Mouse (Mus musculus): ENCODE data around the gene Serinc5.
A peak's percentile ranks its signal among the peaks of the same experiment; 100 is the strongest.

The Serinc5 gene

DNA sequence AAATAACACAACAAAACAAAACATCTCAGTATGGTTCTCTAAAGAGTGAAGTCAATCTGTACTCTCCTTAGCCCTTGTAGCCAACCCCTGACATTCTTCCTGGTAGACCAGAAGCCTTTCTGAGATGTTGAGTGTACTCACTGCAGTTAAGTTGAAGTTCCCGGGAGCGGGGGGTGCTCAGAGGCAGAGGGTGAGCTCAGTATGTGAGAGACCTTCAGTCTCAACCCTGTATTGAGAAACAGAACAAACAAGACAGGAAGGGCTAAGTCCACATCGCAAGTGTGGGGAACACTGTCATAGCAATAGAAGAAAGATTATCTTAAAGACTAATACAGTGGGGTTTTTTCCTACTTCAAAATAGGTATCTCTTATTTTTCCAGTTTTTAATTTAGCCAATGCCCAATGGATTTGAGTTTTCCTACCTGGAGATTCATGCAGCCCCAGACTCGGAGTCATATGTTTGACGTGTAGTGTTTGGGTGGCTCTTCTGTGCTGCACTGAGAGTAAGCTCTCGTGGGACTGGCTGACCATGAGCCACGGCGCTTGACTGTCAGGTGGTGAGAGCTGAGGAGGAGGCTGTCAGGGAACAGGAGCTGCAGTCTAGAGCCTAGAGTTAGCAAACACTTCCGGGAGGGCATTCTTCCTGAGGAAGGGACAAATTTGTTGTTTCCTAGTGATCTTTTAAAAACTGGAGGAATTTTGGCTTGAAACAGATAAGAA, 95.6 kb downstream of the Serinc5 start:
- DNase-seq, result no peak

DNA sequence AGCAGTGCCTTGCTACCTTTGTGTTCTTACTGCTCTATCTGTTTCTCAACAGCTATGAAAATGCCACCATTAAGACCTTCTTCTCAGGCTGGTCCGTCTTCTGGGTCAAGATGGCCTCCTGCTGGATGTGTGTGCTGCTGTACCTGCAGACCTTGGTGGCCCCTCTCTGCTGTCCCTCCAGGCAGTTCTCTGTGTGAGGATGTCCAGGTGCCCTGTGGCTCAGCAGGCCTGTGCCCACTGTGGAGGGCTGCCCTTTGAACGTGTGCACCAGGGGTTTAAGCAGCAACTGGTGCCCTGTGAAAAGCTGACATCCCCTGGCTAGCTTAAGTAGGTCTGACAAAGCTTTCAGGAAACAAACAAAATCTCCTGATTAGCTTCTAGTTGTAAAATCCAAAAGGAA, 97.0 kb downstream of the Serinc5 start:
- DNase-seq, result no peak

GRCm38 (mm10) chr13:92708466-92708865, 97.6 kb downstream of the Serinc5 start:
- no peak for DNase-seq

DNA sequence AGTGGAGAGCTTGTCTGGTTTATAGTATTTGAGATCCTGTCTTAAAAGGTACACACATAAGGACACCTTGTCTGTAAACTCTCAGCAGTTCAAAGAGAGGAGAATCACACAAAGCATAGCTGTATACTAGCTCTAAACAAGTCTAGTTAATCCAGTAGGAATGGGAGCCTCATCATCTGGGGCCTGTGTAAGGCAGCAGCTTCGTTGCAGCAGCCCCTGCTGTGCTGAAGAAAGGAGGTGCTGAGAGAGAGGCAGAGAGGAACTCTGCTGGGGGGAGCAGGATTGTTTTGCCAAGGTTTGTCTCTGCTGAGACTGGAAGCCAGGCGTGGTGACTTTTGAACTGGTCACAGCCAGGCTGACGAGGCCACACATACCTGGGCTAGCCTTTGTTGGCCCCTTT, 98.6 kb downstream of the Serinc5 start:
- DNase-seq, result no peak

DNA sequence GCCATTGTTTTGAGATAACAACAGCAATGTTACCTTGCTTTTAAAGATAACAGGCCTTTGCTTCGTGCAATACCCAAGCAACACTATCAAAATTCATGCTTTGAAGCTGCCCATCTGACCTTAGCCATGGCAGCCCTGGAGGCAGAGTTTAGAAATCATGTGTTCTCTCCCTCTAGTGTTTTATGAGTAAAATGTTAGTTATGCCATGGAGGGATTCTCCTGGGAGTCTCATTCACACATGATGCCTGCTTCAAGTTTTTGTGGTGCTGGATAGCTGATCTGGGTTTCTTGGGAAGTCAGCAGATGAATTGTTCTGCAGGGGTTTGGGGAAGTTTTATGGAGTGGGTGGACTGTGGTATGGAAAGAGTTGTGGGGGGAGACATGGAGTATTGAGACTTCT, 99.5 kb downstream of the Serinc5 start:
- no peak for DNase-seq

DNA sequence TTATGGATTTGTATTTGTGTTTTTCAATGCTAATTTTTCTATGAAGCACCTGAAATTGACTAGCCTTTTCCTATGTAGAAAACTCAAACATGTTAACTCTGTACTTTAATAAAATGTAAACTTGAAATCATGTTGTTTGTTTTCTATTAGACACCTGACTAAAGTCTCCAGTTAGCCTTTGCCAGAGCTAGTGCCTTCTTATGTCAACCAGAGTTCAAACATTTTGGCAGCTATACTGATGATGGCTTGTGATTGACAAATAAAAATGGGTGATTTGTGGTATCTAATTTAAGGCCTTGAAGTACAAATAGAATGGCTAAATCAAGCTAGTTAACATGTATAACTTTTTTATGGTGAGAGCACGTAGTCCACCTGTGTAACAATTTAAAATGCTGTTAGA, 100.9 kb downstream of the Serinc5 start:
- no peak for DNase-seq

DNA sequence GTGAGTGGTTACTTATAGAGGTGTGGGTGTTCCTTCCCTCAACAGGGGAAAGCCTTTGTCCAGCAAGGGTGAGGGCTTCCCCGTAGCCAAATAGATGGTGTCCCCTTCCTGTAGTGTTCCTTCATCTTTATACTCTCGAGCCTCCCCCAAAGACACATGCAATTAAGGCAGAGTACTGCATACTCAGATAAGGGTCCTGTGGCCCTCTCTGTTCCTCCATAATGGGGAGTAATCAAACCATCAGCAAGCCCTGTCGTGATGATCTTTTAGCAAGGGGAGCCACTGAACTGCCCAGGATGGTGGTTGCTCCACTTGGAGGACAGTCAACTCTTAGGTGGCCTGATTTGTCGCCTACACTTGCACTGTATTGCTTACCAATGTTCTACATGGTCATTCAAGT, 101.7 kb downstream of the Serinc5 start:
- DNase-seq, result no peak

- DNase-seq, result no peak
These were observed 107.2 kb downstream of the Serinc5 start for GRCm38 (mm10) chr13:92717851-92718665.

DNA sequence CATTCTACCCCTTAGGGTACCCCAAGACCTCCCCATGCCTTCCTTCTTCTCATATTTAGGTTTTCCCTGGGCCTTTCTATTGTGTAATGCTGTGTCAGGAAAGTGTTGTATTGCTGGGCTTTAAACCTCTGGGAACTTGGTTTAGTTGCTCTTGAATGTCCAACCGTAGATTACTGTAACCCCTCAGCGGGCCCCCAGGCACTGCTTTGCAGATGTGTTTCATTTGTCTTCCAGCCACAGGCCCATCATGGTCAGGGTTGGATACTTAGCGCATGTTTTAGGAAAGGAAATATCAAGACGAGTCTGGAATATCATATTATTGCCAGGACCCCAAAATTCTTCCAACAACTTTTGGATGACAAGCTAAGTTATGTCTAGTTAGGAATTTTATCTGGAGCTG, 110.1 kb downstream of the Serinc5 start:
- no peak for DNase-seq

DNA sequence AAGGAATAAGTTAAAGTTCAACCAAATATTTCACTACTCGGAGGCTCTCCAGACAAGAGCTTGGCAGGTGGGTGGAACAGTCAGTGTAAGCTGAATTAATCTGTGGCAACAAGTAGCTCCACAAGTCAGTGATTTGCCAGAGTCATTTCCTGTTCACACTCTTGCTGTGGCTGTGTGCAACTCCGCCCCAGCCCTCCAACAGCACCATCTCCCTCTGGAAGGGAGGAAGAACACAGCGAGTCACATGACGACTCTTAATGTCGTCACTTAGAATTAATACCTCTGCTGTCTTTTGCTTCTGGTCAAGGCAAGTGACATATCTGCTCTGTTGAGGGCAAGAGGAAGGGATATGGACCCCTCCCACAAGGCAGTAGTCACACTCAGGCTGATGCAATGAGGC, 111.5 kb downstream of the Serinc5 start:
- DNase-seq, result no peak

DNA sequence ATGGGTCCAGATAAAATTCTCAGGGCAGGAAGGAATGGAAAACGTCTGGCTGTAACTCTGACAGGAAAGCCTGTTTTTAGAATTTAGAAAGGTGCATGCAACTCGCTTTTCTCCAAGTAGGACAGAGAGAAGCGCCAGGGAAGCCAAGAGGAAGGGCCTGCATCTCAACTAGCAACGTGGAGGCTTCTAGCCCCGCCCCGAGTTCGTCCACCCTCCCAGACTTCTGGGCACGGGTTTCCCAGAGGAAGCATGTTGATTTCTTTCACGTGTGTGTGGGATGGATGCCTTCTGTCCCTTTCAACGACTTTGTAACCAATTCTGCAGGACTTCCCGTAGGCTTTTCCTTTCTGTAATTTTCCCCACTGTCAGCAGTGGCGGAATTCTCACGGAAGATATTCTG, 118.9 kb downstream of the Serinc5 start:
- no peak for DNase-seq

DNA sequence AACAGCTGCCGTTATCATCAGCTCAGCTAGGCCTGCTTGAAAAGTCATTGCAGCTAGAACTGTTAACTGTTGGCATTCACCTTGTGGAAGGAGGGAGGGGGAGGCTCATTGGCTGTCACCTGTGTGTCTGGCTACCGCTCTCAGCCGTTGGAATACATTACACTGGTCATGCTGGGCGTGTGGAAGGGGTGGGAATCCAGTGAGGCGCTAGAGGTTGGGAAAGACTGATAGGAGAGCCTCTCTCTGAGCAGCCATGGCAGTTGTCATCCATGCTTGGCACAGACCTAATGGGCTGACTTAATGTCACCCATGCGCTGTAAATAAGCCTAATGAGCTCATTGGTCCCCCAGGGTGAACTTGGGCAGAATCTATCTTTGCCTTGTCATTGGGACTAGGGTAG, 120.9 kb downstream of the Serinc5 start:
- no peak for DNase-seq

GRCm38 (mm10) chr13:92732836-92733235, 121.9 kb downstream of the Serinc5 start:
- DNase-seq, result no peak

DNA sequence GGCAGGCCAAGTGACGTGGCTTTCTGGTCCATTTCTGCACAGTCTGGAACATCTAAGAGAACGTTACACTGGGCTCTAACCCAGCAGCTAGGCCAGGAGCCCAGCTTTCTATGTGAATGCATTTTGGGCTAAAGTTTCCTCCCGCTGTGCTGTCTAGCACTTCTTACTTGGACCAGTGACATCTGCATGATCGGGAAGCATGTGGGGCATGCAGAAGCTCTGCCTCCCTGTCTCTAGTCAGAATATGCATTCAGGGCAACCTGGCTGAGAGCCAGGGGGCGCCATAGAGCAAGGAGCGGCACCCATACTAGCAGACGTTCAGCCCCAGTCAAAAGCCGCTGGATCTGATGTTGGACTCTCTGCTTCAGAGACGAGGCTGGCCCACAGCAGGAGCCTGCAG, 122.4 kb downstream of the Serinc5 start:
- peak; percentile 55 for DNase-seq

GRCm38 (mm10) chr13:92733741-92734140, 122.8 kb downstream of the Serinc5 start:
- peak; percentile 48 for DNase-seq

GRCm38 (mm10) chr13:92735693-92736092, 124.8 kb downstream of the Serinc5 start:
- DNase-seq, result no peak

GRCm38 (mm10) chr13:92736516-92737300, 125.8 kb downstream of the Serinc5 start:
- DNase-seq, result no peak

DNA sequence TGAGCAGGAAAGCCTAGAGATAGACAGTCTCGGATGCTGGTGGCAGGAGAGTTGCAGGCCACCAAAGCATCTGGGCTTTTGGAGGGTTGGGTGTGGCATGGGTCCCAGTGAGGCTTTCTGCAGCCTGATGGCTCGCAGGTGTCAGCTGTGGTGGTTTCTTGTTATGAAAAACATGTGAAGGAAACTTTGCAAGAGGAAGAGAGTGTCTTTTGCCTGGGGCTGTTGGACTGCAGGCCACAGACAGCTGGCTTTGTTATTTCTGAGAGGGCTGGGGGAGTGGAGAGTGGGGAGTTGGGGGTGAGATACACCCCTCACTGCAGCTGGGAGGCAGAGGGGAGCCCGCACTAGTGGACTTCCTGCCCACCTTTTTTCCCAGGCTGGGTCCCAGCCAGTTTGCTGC, 127.9 kb downstream of the Serinc5 start:
- DNase-seq, result no peak

DNA sequence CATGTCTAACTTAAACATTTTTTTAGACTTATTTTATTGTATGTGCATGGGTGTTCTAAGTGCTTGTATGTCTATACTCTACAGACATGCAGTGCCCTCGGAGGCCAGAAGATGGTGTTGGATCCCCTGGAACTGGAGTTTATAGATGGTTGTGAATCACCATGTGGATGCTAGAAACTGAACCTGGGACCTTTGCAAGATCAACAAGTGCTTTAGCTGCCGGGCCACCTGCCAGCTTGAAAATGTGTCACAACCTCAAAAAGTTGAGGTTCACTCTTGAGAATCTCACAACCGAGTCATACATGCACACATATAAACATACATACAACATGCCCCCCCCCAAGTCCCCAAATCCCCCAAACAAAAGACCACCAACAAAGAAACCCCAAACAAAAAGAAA, 129.0 kb downstream of the Serinc5 start:
- no peak for DNase-seq

DNA sequence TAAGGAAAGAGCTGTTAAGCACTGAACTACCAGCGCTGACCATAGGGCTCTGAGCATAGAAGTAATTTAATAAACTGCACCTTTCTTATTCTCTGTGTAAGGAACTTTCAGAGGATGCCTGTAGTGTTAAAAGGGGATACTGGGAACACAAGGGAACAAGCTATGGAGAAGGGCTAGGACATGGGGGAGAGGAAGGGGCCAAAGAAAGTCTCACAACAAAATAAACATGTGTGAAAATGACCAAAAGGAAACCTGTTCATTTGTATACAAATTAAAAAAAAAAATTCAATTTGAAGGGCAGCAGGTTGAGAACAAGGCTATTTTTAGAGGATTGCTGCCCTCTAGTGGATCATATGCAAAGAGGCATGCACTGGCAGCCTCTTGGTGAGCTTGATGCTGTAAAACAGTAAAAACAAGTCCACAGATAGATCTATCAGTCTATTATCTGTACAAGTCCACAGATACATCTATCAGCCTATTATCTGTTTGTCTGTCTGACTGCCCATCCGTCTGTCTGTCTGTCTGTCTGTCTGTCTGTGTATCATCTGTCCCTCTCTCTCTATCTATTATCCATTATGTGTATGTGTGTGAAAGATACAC, 129.9 kb downstream of the Serinc5 start:
- no peak for DNase-seq

- no peak for DNase-seq
These were observed 132.0 kb downstream of the Serinc5 start for GRCm38 (mm10) chr13:92742886-92743285.

GRCm38 (mm10) chr13:92743337-92743736, 132.4 kb downstream of the Serinc5 start:
- no peak for DNase-seq

- DNase-seq, result peak; percentile 65
These were observed 140.2 kb downstream of the Serinc5 start for GRCm38 (mm10) chr13:92750976-92751518.
